In the genomic region with DNA sequence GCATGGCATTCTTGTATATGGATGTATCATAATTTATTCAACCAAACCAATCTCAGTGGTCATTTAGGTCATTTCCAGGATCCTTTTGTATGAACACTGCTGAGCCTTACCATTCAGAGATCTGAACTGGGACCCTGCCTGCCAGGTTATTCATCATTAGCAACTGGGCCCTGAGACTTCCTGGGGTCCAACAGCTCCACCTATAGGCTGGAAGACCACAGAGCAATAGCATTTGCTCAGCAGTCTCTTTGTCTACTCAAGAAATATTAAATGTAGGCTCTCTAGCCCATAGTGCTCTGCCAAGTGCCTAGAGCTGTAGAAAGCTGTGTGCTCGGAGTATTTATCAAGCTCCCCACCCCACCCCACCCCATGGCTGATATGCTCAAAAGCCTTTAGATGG, we compare ENCODE assay signal across 13 mouse cellular contexts.
DNase-seq lines count a peak whose midpoint lies in the region; ATAC-seq and TF ChIP-seq lines count a peak whose summit lies in the region.
"Had no signal": no experiment of that assay in that cellular context is flagged by ENCODE, and none has a peak within 500 bp of the region (broad histone marks: within the 10 kb centered on the region; RNA-seq: fewer than 3 reads in every experiment).

No protein-coding gene starts in this region.

- H3K9me3 ChIP-seq in hindbrain, embryonic 11.5 days (ENCODE audit: control insufficient read depth, low read length) = no peaks in the 10 kb centered on the region
- no peaks in the 10 kb centered on the region for H3K9me3 ChIP-seq in hindbrain, embryonic 13.5 days
- H3K9me3 ChIP-seq: forebrain, embryonic 12.5 days; lung, embryonic 15.5 days; megakaryocyte, embryonic 14.5 days had no signal

- H3K4me3 ChIP-seq in hindbrain, embryonic 11.5 days (ENCODE audit: low read depth, low read length) = no peak overlapping the region
- H3K4me3 ChIP-seq in hindbrain, embryonic 13.5 days = no peak overlapping the region
- no peak overlapping the region for H3K4me3 ChIP-seq in thymus, adult 2 months (ENCODE audit: control insufficient read depth, insufficient read depth, low read length)
- H3K4me3 ChIP-seq: forebrain, embryonic 12.5 days; lung, embryonic 15.5 days; megakaryocyte, embryonic 14.5 days had no signal

- ATAC-seq in hindbrain, embryonic 11.5 days (ENCODE audit: low FRiP score) = no peak
- no peak for ATAC-seq in hindbrain, embryonic 13.5 days (ENCODE audit: low FRiP score)
- ATAC-seq in inflammation-experienced regulatory T-cells, adult 6 months = peak; percentile 32

- no peak overlapping the region for H3K4me2 ChIP-seq in hindbrain, embryonic 11.5 days (replicated peaks; ENCODE audit: low read depth, low read length)
- no peak overlapping the region for H3K4me2 ChIP-seq in hindbrain, embryonic 13.5 days
- H3K4me2 ChIP-seq: forebrain, embryonic 12.5 days; lung, embryonic 15.5 days had no signal

- no peaks in the 10 kb centered on the region for H3K27me3 ChIP-seq in hindbrain, embryonic 11.5 days (ENCODE audit: control insufficient read depth, insufficient read depth, low read length)
- no peaks in the 10 kb centered on the region for H3K27me3 ChIP-seq in hindbrain, embryonic 13.5 days
- no peaks in the 10 kb centered on the region for H3K27me3 ChIP-seq in thymus, adult 2 months (ENCODE audit: control insufficient read depth, insufficient read depth, low read length)
- H3K27me3 ChIP-seq: forebrain, embryonic 12.5 days; lung, embryonic 15.5 days had no signal

- DNase-seq in hindbrain, embryonic 11.5 days (ENCODE audit: low spot score) = peak; percentile 5
- peak; percentile 13 for DNase-seq in thymus, adult 2 months
- DNase-seq in thymus, adult 18-20 months = no peak
- DNase-seq in gastrocnemius, postnatal 10 days = no peak
- DNase-seq in adrenal gland, postnatal 36 days = no peak
- DNase-seq in frontal cortex, adult 2 months (ENCODE audit: extremely low spot score in 1 of 2, low spot score in 1 of 2) = no peak
- DNase-seq: cerebellum, postnatal 25 days; gastrocnemius, postnatal 14 days had no signal

- H3K27ac ChIP-seq in hindbrain, embryonic 11.5 days (ENCODE audit: low read depth, low read length) = no peak overlapping the region
- H3K27ac ChIP-seq in hindbrain, embryonic 13.5 days = no peak overlapping the region
- H3K27ac ChIP-seq in thymus, adult 2 months (ENCODE audit: control insufficient read depth, insufficient read depth, low read length) = no peak overlapping the region
- H3K27ac ChIP-seq: forebrain, embryonic 12.5 days; lung, embryonic 15.5 days had no signal

- 83% methylated on average over 1 of the region's 1 CpGs for WGBS in hindbrain, embryonic 11.5 days
- WGBS in hindbrain, embryonic 13.5 days = 68% methylated on average over 1 of the region's 1 CpGs
- 50% methylated on average over 1 of the region's 1 CpGs for WGBS in thymus, adult 2 months

- no peak for TF ChIP-seq POLR2A in thymus, adult 2 months (IDR thresholded peaks at IDR 0.05; ENCODE audit: control insufficient read depth, extremely low read depth, insufficient read depth, low read length, poor library complexity)

- TF ChIP-seq CTCF in thymus, adult 2 months (IDR thresholded peaks at IDR 0.05; ENCODE audit: borderline replicate concordance, control insufficient read depth, extremely low read depth, insufficient read depth, low read length, poor library complexity) = no peak

- H3K9ac ChIP-seq in hindbrain, embryonic 11.5 days (ENCODE audit: low read depth, low read length) = no peak overlapping the region
- no peak overlapping the region for H3K9ac ChIP-seq in hindbrain, embryonic 13.5 days
- H3K9ac ChIP-seq: forebrain, embryonic 12.5 days; lung, embryonic 15.5 days had no signal

- H3K4me1 ChIP-seq in hindbrain, embryonic 11.5 days (replicated peaks; ENCODE audit: control insufficient read depth, insufficient read depth, low read length) = no peaks in the 10 kb centered on the region
- H3K4me1 ChIP-seq in hindbrain, embryonic 13.5 days (replicated peaks) = peaks cover 4% of the 10 kb centered on the region
- H3K4me1 ChIP-seq in thymus, adult 2 months (replicated peaks; ENCODE audit: control insufficient read depth, insufficient read depth, low read length) = no peaks in the 10 kb centered on the region
- H3K4me1 ChIP-seq: forebrain, embryonic 12.5 days; lung, embryonic 15.5 days; megakaryocyte, embryonic 14.5 days had no signal

- no peaks in the 10 kb centered on the region for H3K36me3 ChIP-seq in hindbrain, embryonic 11.5 days (ENCODE audit: control insufficient read depth, insufficient read depth, low read length)
- H3K36me3 ChIP-seq in hindbrain, embryonic 13.5 days = no peaks in the 10 kb centered on the region
- no peaks in the 10 kb centered on the region for H3K36me3 ChIP-seq in thymus, adult 2 months (ENCODE audit: control insufficient read depth, insufficient read depth, low read length)
- H3K36me3 ChIP-seq: forebrain, embryonic 12.5 days; lung, embryonic 15.5 days had no signal

Comparison
In these comparisons a context has a peak if more than half of its experiments do, and no peak if none do; other contexts are left out.
1. DNase-seq: peak in hindbrain, embryonic 11.5 days (single experiment) and thymus, adult 2 months (single experiment); none in thymus, adult 18-20 months (0 of 2), gastrocnemius, postnatal 10 days (single experiment), adrenal gland, postnatal 36 days (0 of 2) and frontal cortex, adult 2 months (0 of 2).